Comparison of ENCODE assay signal across 17 mouse cellular contexts in genomic region chr2:166271373-166272189, GRCm38 (mm10).
DNase-seq lines count a peak whose midpoint lies in the region; ATAC-seq lines count a peak whose summit lies in the region.
"Had no signal": no experiment of that assay in that cellular context is flagged by ENCODE, and none has a peak within 500 bp of the region (broad histone marks: within the 10 kb centered on the region; RNA-seq: fewer than 3 reads in every experiment).

No protein-coding gene starts in this region.

- H3K9ac ChIP-seq in neural tube, embryonic 13.5 days, result no peak overlapping the region
- no peak overlapping the region for H3K9ac ChIP-seq in embryonic facial prominence, embryonic 12.5 days
- H3K9ac ChIP-seq in hindbrain, embryonic 11.5 days (ENCODE audit: low read depth, low read length), result no peak overlapping the region
- H3K9ac ChIP-seq in midbrain, embryonic 16.5 days (ENCODE audit: low read depth, low read length), result no peak overlapping the region
- H3K9ac ChIP-seq: limb, embryonic 15.5 days had no signal

- H3K36me3 ChIP-seq in neural tube, embryonic 13.5 days, result no peaks in the 10 kb centered on the region
- H3K36me3 ChIP-seq in embryonic facial prominence, embryonic 12.5 days, result no peaks in the 10 kb centered on the region
- no peaks in the 10 kb centered on the region for H3K36me3 ChIP-seq in hindbrain, embryonic 11.5 days (ENCODE audit: control insufficient read depth, insufficient read depth, low read length)
- H3K36me3 ChIP-seq in midbrain, embryonic 16.5 days (ENCODE audit: control insufficient read depth, insufficient read depth, low read length), result no peaks in the 10 kb centered on the region
- H3K36me3 ChIP-seq: limb, embryonic 15.5 days had no signal

- 40% methylated on average over 11 of the region's 11 CpGs for WGBS in neural tube, embryonic 13.5 days
- WGBS in embryonic facial prominence, embryonic 12.5 days, result 56% methylated on average over 11 of the region's 11 CpGs
- 44% methylated on average over 11 of the region's 11 CpGs for WGBS in hindbrain, embryonic 11.5 days
- WGBS in midbrain, embryonic 16.5 days, result 37% methylated on average over 11 of the region's 11 CpGs

- no peak for DNase-seq in neural tube, embryonic 10.5 days (ENCODE audit: extremely low spot score, low spot score)
- peak; percentile 39 for DNase-seq in hindbrain, embryonic 11.5 days (ENCODE audit: low spot score)
- DNase-seq in thymus, adult 18-20 months, result no peak
- DNase-seq in MN1 (ENCODE audit: low spot score), result no peak
- DNase-seq: adrenal gland, adult 2 months; cerebellum, adult 9-11 months; heart, adult 18-20 months; kidney, postnatal 25 days; lung, adult 2 months; thymus, postnatal 25 days had no signal

- peaks cover 24% of the 10 kb centered on the region for H3K4me1 ChIP-seq in neural tube, embryonic 13.5 days (replicated peaks)
- peaks cover 26% of the 10 kb centered on the region; the same call in 1 of the 2 replicates for H3K4me1 ChIP-seq in embryonic facial prominence, embryonic 12.5 days
- peaks cover 5% of the 10 kb centered on the region for H3K4me1 ChIP-seq in hindbrain, embryonic 11.5 days (replicated peaks; ENCODE audit: control insufficient read depth, insufficient read depth, low read length)
- H3K4me1 ChIP-seq in midbrain, embryonic 16.5 days (ENCODE audit: control insufficient read depth, insufficient read depth, low read length), result peaks cover 17% of the 10 kb centered on the region

- H3K27ac ChIP-seq in neural tube, embryonic 13.5 days (replicated peaks), result peak overlapping the region; percentile 28; the same call in 1 of the 2 replicates
- H3K27ac ChIP-seq in embryonic facial prominence, embryonic 12.5 days, result 0 out of 2 replicates have a peak overlapping the region, but pooled peaks have one; percentile 30
- H3K27ac ChIP-seq in hindbrain, embryonic 11.5 days (ENCODE audit: low read depth, low read length), result no peak overlapping the region
- H3K27ac ChIP-seq in midbrain, embryonic 16.5 days (ENCODE audit: low read length), result peak overlapping the region; percentile 47; the same call in 1 of the 2 replicates
- H3K27ac ChIP-seq: limb, embryonic 15.5 days had no signal

- H3K4me2 ChIP-seq in neural tube, embryonic 13.5 days, result no peak overlapping the region
- no peak overlapping the region for H3K4me2 ChIP-seq in embryonic facial prominence, embryonic 12.5 days (replicated peaks)
- H3K4me2 ChIP-seq in hindbrain, embryonic 11.5 days (replicated peaks; ENCODE audit: low read depth, low read length), result no peak overlapping the region
- H3K4me2 ChIP-seq in midbrain, embryonic 16.5 days (ENCODE audit: low read length), result no peak overlapping the region
- H3K4me2 ChIP-seq: limb, embryonic 15.5 days had no signal

- H3K4me3 ChIP-seq in neural tube, embryonic 13.5 days, result no peak overlapping the region
- H3K4me3 ChIP-seq in embryonic facial prominence, embryonic 12.5 days, result no peak overlapping the region
- no peak overlapping the region for H3K4me3 ChIP-seq in hindbrain, embryonic 11.5 days (ENCODE audit: low read depth, low read length)
- no peak overlapping the region for H3K4me3 ChIP-seq in midbrain, embryonic 16.5 days (ENCODE audit: low read depth, low read length)
- H3K4me3 ChIP-seq: limb, embryonic 15.5 days; myocyte had no signal

- no peak for ATAC-seq in neural tube, embryonic 13.5 days (ENCODE audit: low read depth)
- no peak for ATAC-seq in embryonic facial prominence, embryonic 12.5 days (ENCODE audit: insufficient number of reproducible peaks, insufficient read depth, low FRiP score, low TSS enrichment)
- no peak for ATAC-seq in hindbrain, embryonic 11.5 days (ENCODE audit: low FRiP score)
- no peak for ATAC-seq in midbrain, embryonic 16.5 days
- ATAC-seq: intestine, postnatal 0 days; Patski had no signal

- peaks cover 11% of the 10 kb centered on the region; the same call in 1 of the 2 replicates for H3K27me3 ChIP-seq in neural tube, embryonic 13.5 days
- 0 out of 2 replicates have a peak, but pooled peaks cover 2% of the 10 kb centered on the region for H3K27me3 ChIP-seq in embryonic facial prominence, embryonic 12.5 days
- peaks cover 2% of the 10 kb centered on the region; the same call in 1 of the 2 replicates for H3K27me3 ChIP-seq in hindbrain, embryonic 11.5 days (ENCODE audit: control insufficient read depth, insufficient read depth, low read length)
- H3K27me3 ChIP-seq in midbrain, embryonic 16.5 days (ENCODE audit: control insufficient read depth, insufficient read depth, low read depth, low read length), result no peaks in the 10 kb centered on the region
- H3K27me3 ChIP-seq: limb, embryonic 15.5 days had no signal

- H3K9me3 ChIP-seq in neural tube, embryonic 13.5 days, result no peaks in the 10 kb centered on the region
- no peaks in the 10 kb centered on the region for H3K9me3 ChIP-seq in embryonic facial prominence, embryonic 12.5 days
- no peaks in the 10 kb centered on the region for H3K9me3 ChIP-seq in hindbrain, embryonic 11.5 days (ENCODE audit: control insufficient read depth, low read length)
- H3K9me3 ChIP-seq in midbrain, embryonic 16.5 days (replicated peaks; ENCODE audit: control insufficient read depth, low read length, poor library complexity, severe bottlenecking), result no peaks in the 10 kb centered on the region
- H3K9me3 ChIP-seq: limb, embryonic 15.5 days had no signal
